Mouse (Mus musculus) liver, embryonic 12.5 days (tissue): ENCODE measurements around the gene Aqp2. TPM values are rescaled to one million over a fixed set of nuclear protein-coding genes. Genes with fewer than 3 reads are reported as not detected.
A peak's percentile ranks its signal among the peaks of the same experiment; 100 is the strongest.

Source experiments
- ATAC-seq: fragments of 200-750 bp; cut with Nextera tagmentation; 2 replicates; pipeline ENCODE4 v1.8.0; 2017; ENCODE audit warnings: moderate number of reproducible peaks, mild to moderate bottlenecking, moderate library complexity
- H3K27ac ChIP-seq: fragments of 300-500 bp; sonication (generic); 2 replicates; pipeline ENCODE4 v1.5.1; 2016; ENCODE audit warnings: mild to moderate bottlenecking
- H3K27me3 ChIP-seq: fragments of 300-500 bp; sonication (generic); replicated peaks from 2 replicates; pipeline ENCODE4 v1.6.1; 2016; ENCODE audit warnings: mild to moderate bottlenecking, moderate library complexity
- H3K36me3 ChIP-seq: fragments of 300-500 bp; sonication (generic); 2 replicates; pipeline ENCODE4 v1.6.1; 2016; ENCODE audit warnings: mild to moderate bottlenecking, moderate library complexity
- H3K4me1 ChIP-seq: fragments of 300-500 bp; sonication (generic); 2 replicates; pipeline ENCODE4 v1.6.1; 2016
- H3K4me2 ChIP-seq: fragments of 300-500 bp; sonication (generic); 2 replicates; pipeline ENCODE4 v1.6.1; 2016; ENCODE audit warnings: mild to moderate bottlenecking, moderate library complexity
- H3K4me3 ChIP-seq: fragments of 300-500 bp; sonication (generic); 2 replicates; pipeline ENCODE4 v1.5.1; 2016; ENCODE audit warnings: mild to moderate bottlenecking, moderate library complexity
- H3K9ac ChIP-seq: fragments of 300-500 bp; sonication (generic); 2 replicates; pipeline ENCODE4 v1.6.1; 2016; ENCODE audit warnings: mild to moderate bottlenecking, moderate library complexity
- H3K9me3 ChIP-seq: fragments of 300-500 bp; sonication (generic); replicated peaks from 2 replicates; pipeline ENCODE4 v1.6.1; 2016; ENCODE audit warnings: mild to moderate bottlenecking, moderate library complexity
- WGBS: fragments of 180-500 bp; shearing (Covaris S2); methylation state at CpG from one replicate; pipeline ENCODE4 v1.1.7; 2016; ENCODE audit not compliant: insufficient replicate concordance; 5-methylcytosine and 5-hydroxymethylcytosine counted together
- polyA plus RNA-seq: library from polyadenylated mRNA; unstranded; fragments of >200 nt; fragmentation: Nextera tagmentation; extraction: Ambion mirVana; gene quantifications from 2 replicates; pipeline ENCODE4 v1.2.1, GENCODE M21; 2016

The Aqp2 gene
- polyA plus RNA-seq, 1 experiment from 2014 or later: not detected

DNA sequence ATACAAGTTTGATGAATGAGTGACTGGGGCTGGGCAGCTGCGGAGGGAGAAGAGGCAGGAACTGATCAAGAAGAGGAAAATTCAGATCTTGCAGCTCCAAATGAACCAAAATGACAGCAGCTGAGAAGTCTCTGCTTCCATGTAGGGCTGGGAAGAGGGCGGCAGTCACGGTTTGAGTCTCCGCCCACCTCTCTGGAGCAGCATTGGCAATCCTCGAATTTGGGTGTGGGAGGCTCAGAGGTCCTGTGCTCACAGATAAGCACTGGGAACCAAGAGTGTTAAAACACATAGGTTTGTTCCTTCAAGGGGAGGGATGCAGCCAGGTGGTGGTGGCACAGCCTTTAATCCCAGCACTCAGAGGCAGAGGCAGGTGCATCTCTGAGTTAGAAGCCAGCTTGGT, 27.7 kb downstream of the Aqp2 start:
- H3K9me3 ChIP-seq: no peaks in the 10 kb centered on the region
- peak overlapping the region; percentile 7; the same call in 1 of the 2 replicates for H3K4me2 ChIP-seq
- peaks cover 97% of the 10 kb centered on the region for H3K27me3 ChIP-seq
- no peaks in the 10 kb centered on the region for H3K36me3 ChIP-seq
- H3K9ac ChIP-seq: no peak overlapping the region
- 12% methylated on average over 5 of the region's 5 CpGs for WGBS
- H3K27ac ChIP-seq: no peak overlapping the region
- no peak overlapping the region for H3K4me3 ChIP-seq
- peak; percentile 77 for ATAC-seq
- peaks cover 21% of the 10 kb centered on the region for H3K4me1 ChIP-seq

DNA sequence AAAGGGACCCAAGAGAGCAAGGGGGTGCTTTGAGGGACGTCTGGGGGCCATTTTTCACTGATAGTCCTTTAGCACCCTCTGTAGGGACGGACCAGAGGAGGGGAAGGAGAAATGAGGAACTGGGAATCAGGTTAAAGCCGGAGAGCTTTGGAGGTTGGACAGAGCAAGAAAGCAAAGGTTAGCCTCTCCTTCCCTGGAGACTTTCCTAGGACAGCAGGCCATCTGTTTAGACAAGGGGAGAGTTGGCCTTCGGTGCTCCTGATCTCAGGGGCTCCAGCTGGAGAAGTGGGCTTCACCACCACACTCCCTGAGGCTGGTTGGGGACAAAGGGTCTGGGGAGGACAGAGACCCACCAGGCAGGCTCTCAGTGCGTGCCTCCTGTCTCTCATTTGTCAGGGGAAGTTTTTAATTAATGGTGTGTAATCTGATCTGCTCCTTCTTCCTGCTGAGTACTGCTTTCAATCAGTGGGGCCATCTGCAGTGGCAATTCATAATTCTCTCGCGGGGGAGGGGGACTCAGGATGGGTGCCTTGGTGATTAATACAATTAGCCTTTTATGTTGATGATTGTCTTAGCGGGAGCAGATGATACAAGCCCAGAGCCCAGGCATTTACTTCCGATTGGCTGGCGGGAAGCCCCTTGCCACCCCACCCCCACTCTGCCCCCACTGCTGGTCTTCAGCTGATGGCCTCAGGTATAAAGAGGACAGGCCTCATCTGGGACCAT, 28.7 kb downstream of the Aqp2 start:
- no peak overlapping the region for H3K4me3 ChIP-seq
- no peak for ATAC-seq
- no peak overlapping the region for H3K4me2 ChIP-seq
- H3K27me3 ChIP-seq: peaks cover 97% of the 10 kb centered on the region
- H3K27ac ChIP-seq: no peak overlapping the region
- H3K9ac ChIP-seq: no peak overlapping the region
- 28% methylated on average over 10 of the region's 10 CpGs for WGBS
- H3K36me3 ChIP-seq: no peaks in the 10 kb centered on the region
- H3K4me1 ChIP-seq: peaks cover 21% of the 10 kb centered on the region
- H3K9me3 ChIP-seq: 0 out of 2 replicates have a peak, but pooled peaks cover 2% of the 10 kb centered on the region

DNA sequence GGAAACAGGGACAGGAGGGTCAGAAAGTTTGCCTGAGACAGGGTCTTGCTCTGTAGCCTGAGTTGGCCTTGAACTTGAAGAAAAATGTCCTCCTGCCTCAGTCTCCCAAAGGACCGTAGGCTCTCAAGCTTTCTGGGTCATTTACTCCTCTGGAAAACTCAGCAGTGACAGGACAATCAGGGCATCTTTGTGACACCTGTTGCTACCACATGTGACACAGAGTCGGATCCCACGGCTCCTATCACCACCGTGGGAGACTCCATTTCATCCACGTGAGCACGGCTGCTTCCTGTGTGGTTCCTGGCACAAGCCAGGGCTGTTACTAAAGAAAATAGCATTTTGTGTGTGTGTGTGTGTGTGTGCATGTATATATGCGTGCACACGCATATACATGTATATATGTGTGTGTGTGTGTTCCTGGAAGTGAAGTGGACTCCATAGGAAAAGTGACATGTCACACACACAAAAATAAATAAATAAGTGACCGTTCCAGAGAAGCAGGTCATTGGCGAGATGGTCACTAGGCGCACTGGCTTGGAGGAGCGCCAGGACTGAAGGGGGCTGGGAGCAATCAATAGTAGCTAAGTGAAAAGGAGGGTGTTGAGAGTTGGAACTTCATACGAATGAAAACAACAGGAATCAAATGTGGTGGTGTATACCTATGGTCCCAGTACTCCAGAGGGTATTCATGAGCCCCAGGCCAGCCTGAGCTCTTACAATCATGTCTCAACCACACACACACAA, 29.7 kb downstream of the Aqp2 start:
- H3K4me2 ChIP-seq: no peak overlapping the region
- H3K9ac ChIP-seq: no peak overlapping the region
- H3K4me1 ChIP-seq: peaks cover 21% of the 10 kb centered on the region
- no peak for ATAC-seq
- H3K4me3 ChIP-seq: no peak overlapping the region
- peaks cover 95% of the 10 kb centered on the region for H3K27me3 ChIP-seq
- 0 out of 2 replicates have a peak, but pooled peaks cover 3% of the 10 kb centered on the region for H3K9me3 ChIP-seq
- H3K27ac ChIP-seq: no peak overlapping the region
- no peaks in the 10 kb centered on the region for H3K36me3 ChIP-seq
- 71% methylated on average over 13 of the region's 13 CpGs for WGBS

DNA sequence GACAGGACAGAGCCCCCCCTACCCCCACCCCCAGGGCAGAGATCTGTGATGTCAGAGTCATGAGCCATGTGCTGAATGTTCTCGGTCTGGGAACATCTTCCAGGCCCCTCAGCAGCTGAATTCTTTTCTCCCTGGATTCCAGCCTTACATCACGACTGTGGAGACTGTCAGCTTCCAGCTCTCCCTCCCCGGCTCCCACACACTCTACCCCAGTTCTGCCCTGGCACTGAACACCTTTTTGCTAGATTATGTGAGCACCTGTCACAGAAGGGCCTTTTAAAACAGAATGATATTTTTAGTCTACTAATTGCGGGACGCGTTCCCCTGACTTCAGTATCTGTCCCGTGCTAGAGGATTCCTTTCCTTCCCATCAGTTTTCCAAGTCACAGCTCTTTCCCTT, 32.7 kb downstream of the Aqp2 start:
- Histone ChIP-seq H3K4me1 (peaks cover 14% of the 10 kb centered on the region), H3K4me3 (no peak overlapping the region), H3K27me3 (peaks cover 91% of the 10 kb centered on the region), H3K9ac (no peak overlapping the region), H3K36me3 (no peaks in the 10 kb centered on the region), H3K4me2 (no peak overlapping the region), H3K9me3 (0 out of 2 replicates have a peak, but pooled peaks cover 3% of the 10 kb centered on the region), H3K27ac (no peak overlapping the region)
- 62% methylated on average over 7 of the region's 7 CpGs for WGBS
- no peak for ATAC-seq

DNA sequence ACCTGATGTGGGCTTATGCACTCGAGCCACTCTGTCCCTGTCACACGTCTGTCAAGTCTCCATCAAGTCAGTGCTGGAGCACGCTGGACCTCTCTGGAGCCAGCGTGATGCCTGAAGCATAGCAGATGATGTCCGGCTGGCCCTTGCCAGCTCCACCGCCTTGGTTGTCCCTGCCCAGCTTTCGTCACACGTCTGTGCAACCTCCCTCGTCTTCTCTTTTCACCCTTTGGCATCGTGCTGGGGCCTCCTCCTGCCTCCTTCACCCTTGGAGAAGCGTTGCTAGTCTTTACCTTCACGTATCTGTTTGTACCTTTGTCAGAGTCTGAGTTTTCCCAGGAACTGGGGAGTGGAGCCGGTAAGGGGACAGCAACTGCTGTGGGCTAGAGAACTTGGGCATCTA, 35.4 kb downstream of the Aqp2 start:
- H3K27ac ChIP-seq: no peak overlapping the region
- 0 out of 2 replicates have a peak, but pooled peaks cover 3% of the 10 kb centered on the region for H3K9me3 ChIP-seq
- H3K4me1 ChIP-seq: no peaks in the 10 kb centered on the region
- WGBS: 57% methylated on average over 13 of the region's 13 CpGs
- H3K9ac ChIP-seq: no peak overlapping the region
- no peak overlapping the region for H3K4me2 ChIP-seq
- no peak overlapping the region for H3K4me3 ChIP-seq
- H3K36me3 ChIP-seq: peaks cover 6% of the 10 kb centered on the region
- H3K27me3 ChIP-seq: peaks cover 66% of the 10 kb centered on the region
- ATAC-seq: no peak

DNA sequence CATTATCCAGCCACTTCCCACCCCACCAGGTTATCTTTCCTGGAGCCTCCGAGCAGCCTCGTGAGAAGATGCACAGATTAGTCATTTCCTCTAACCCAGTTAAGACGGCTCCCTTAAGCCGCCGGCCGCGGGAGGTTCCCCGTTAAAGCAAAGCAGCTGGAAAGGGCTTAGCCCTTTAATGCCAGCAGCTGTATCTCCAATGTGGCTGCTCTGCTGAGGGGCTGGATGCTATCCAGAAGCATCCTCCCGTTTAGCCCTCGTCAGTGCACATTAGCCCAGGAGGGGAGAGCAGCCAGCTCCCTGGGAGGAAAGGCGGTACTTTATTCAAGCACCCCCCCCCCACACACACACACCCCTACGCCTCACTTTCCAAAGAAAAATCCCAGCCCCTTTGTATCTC, 35.9 kb downstream of the Aqp2 start:
- no peaks in the 10 kb centered on the region for H3K4me1 ChIP-seq
- no peak for ATAC-seq
- H3K9ac ChIP-seq: no peak overlapping the region
- peaks cover 11% of the 10 kb centered on the region for H3K36me3 ChIP-seq
- H3K4me2 ChIP-seq: no peak overlapping the region
- peaks cover 62% of the 10 kb centered on the region for H3K27me3 ChIP-seq
- 12% methylated on average over 12 of the region's 12 CpGs for WGBS
- H3K9me3 ChIP-seq: 0 out of 2 replicates have a peak, but pooled peaks cover 3% of the 10 kb centered on the region
- no peak overlapping the region for H3K27ac ChIP-seq
- H3K4me3 ChIP-seq: no peak overlapping the region

DNA sequence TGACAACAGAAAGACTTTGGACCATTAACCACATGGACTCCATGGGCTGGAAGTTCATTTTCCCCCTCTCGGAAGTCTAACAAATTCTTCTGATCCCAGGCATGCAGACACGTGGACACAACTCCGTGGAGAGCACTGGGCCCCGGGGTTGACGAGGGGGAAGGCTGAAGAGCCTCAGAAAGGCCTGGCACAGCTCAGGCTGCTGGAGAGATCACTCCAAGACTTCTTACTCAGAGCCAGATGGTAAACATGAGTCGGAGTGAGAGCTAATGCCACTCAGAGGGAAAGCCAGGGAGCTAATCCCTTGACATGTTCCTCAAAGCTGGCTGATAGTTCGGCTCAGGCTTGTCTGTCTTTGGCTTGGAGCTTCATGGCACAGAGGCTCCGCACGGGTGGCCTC, 36.4 kb downstream of the Aqp2 start:
- Histone ChIP-seq H3K9me3 (0 out of 2 replicates have a peak, but pooled peaks cover 3% of the 10 kb centered on the region), H3K9ac (no peak overlapping the region), H3K4me2 (no peak overlapping the region), H3K27me3 (peaks cover 57% of the 10 kb centered on the region), H3K4me3 (no peak overlapping the region), H3K4me1 (no peaks in the 10 kb centered on the region), H3K27ac (no peak overlapping the region), H3K36me3 (peaks cover 15% of the 10 kb centered on the region)
- 54% methylated on average over 9 of the region's 9 CpGs for WGBS
- no peak for ATAC-seq

DNA sequence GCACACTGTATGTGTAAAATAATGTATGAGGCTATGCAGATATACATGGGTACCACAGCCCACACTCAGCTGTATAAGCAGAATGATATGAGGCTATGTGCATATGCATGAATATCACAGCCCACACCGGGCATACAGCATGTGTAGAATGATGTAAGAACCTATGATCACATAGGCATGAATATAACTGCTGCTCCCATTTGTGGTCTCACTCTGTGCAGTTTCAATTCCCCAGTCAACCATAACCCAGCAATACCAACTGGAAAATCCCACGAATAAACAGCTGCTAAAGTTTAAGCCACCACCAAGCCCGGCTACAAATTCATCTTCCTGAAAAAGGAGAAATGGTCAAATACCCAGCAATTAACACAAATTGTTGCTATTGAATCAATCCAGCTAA, 39.7 kb downstream of the Aqp2 start:
- no peak for ATAC-seq
- no peak overlapping the region for H3K9ac ChIP-seq
- no peak overlapping the region for H3K27ac ChIP-seq
- H3K9me3 ChIP-seq: no peaks in the 10 kb centered on the region
- H3K27me3 ChIP-seq: peaks cover 27% of the 10 kb centered on the region
- H3K4me2 ChIP-seq: no peak overlapping the region
- H3K4me3 ChIP-seq: no peak overlapping the region
- H3K4me1 ChIP-seq: no peaks in the 10 kb centered on the region
- H3K36me3 ChIP-seq: peaks cover 49% of the 10 kb centered on the region
- WGBS: 79% methylated on average over 3 of the region's 3 CpGs

DNA sequence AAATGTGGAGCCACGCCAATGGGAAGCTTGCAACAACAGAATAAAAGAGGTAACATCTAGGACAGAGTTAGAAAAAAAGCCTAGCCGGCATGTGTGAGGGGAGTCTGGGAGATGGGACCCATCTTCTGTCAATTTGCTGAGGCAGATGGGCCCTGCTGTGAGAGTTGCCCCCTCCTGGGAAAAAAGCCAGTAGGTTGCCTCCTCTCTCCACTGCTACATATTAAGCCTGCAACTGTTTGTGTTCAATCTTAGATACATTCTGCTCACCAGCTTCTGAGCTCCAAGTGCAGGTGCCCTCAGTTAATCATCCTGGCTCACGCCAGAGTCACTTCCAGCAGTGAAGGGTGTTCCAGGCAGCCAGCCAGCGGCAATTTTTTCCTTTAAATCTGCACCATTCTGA, 41.0 kb downstream of the Aqp2 start:
- no peak for ATAC-seq
- WGBS: 80% methylated on average over 4 of the region's 4 CpGs
- Histone ChIP-seq H3K4me2 (no peak overlapping the region), H3K27me3 (peaks cover 15% of the 10 kb centered on the region), H3K9me3 (no peaks in the 10 kb centered on the region), H3K4me1 (no peaks in the 10 kb centered on the region), H3K36me3 (peaks cover 61% of the 10 kb centered on the region), H3K9ac (no peak overlapping the region), H3K27ac (no peak overlapping the region), H3K4me3 (no peak overlapping the region)

DNA sequence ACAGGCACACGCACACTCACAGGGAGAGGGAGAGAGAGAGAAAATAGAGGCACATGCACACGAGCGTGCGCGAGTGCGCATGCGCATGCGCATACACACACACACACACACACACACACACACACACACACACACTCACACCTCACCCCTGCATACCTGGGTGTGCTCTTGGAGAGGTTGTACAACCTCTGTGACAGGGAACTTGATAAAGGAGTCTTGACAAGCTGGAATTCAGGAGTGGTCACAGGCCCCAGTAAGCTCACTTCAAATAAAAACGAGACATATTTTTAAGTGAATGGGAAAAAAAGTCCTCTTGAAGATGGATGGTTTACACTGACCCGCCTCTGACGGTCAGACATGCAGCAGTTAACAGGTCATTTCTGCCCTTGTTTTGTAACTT, 43.2 kb downstream of the Aqp2 start:
- Histone ChIP-seq H3K27me3 (no peaks in the 10 kb centered on the region; the same call in 1 of the 2 replicates), H3K9ac (no peak overlapping the region), H3K4me3 (no peak overlapping the region), H3K9me3 (no peaks in the 10 kb centered on the region), H3K4me2 (no peak overlapping the region), H3K27ac (no peak overlapping the region), H3K4me1 (no peaks in the 10 kb centered on the region), H3K36me3 (peaks cover 83% of the 10 kb centered on the region)
- ATAC-seq: no peak
- 87% methylated on average over 11 of the region's 11 CpGs for WGBS

DNA sequence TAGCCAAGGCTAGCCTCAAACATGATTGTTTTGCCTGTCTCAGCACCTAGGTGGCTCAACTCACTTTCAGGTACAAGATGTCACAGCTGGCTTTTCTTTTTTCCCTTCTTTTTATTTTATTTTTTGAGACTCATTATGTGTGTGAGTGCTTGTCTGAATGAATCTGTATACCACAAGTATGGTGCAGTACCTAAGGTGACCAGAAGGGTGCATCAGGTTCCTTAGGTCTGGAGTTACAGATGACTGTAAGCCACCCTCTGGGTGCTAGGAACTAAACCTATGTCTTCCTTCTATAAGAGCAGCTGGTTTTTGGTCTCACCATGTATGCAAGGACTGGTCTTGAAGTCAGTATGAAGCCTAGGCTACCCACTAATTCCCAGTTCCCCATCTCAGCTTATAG, 52.8 kb downstream of the Aqp2 start:
- Histone ChIP-seq H3K4me1 (no peaks in the 10 kb centered on the region), H3K27me3 (no peaks in the 10 kb centered on the region), H3K4me2 (no peak overlapping the region), H3K9me3 (no peaks in the 10 kb centered on the region), H3K27ac (no peak overlapping the region), H3K4me3 (no peak overlapping the region), H3K36me3 (peaks cover 99% of the 10 kb centered on the region), H3K9ac (no peak overlapping the region)
- ATAC-seq: no peak
